Mouse (Mus musculus): Measurements from ENCODE around the gene Apba2. TPM values are rescaled to one million over a fixed set of nuclear protein-coding genes. Genes with fewer than 3 reads are reported as not detected.

Gene Apba2
- polyA plus RNA-seq, 1 experiment from 2014 or later: 154 TPM

DNA sequence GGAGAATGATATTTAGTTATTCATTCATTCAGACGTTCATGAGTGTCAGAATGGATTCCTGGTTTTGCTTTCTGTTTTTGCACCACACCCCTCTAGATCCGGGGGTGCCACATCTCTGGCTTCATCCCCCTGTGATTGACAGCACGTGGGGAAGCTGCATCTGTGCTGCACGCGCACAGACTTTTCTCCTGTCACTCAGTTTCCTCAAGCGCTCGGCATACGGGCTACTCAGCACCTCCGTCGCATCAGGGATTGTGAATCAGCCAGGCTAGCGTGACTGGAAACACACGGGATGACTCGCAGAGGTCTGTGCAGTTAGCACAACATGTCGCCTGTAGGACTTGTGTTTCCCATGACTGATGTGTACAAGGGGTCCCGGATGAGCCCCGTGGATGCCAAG, 72.6 kb downstream of the Apba2 start:
- ATAC-seq (ENCODE audit: low FRiP score): no peak
- peaks cover 26% of the 10 kb centered on the region for H3K4me1 ChIP-seq (replicated peaks)
- 71% methylated on average over 16 of the region's 16 CpGs for WGBS

GRCm38 (mm10) chr7:64576519-64576951, 75.0 kb downstream of the Apba2 start:
- 50% methylated on average over 1 of the region's 1 CpGs for WGBS
- H3K27me3 ChIP-seq: no peaks in the 10 kb centered on the region
- no peak overlapping the region for H3K4me2 ChIP-seq
- no peak overlapping the region for H3K4me3 ChIP-seq
- H3K9me3 ChIP-seq: no peaks in the 10 kb centered on the region
- peaks cover 39% of the 10 kb centered on the region for H3K4me1 ChIP-seq (replicated peaks)
- no peak for ATAC-seq (ENCODE audit: low FRiP score)
- H3K27ac ChIP-seq: no peak overlapping the region
- H3K9ac ChIP-seq: no peak overlapping the region
- H3K36me3 ChIP-seq: no peaks in the 10 kb centered on the region

More for the DNA sequence above, 72.6 kb downstream of the Apba2 start:
- Histone ChIP-seq H3K9me3 (no peaks in the 10 kb centered on the region), H3K27ac (no peak overlapping the region; the same call in 1 of the 2 replicates), H3K4me3 (no peak overlapping the region), H3K36me3 (peaks cover 5% of the 10 kb centered on the region; the same call in 1 of the 2 replicates), H3K4me2 (no peak overlapping the region), H3K27me3 (no peaks in the 10 kb centered on the region), H3K9ac (no peak overlapping the region)

GRCm38 (mm10) chr7:64578176-64578575, 76.7 kb downstream of the Apba2 start:
- Histone ChIP-seq H3K9me3 (no peaks in the 10 kb centered on the region), H3K4me1 (replicated peaks) (peaks cover 53% of the 10 kb centered on the region), H3K27ac (no peak overlapping the region), H3K36me3 (no peaks in the 10 kb centered on the region), H3K4me3 (no peak overlapping the region), H3K9ac (no peak overlapping the region), H3K27me3 (no peaks in the 10 kb centered on the region), H3K4me2 (no peak overlapping the region)
- 92% methylated on average over 6 of the region's 6 CpGs for WGBS
- no peak for ATAC-seq (ENCODE audit: low FRiP score)

GRCm38 (mm10) chr7:64579887-64580286, 78.4 kb downstream of the Apba2 start:
- Histone ChIP-seq H3K36me3 (no peaks in the 10 kb centered on the region), H3K4me2 (no peak overlapping the region), H3K4me3 (no peak overlapping the region), H3K27me3 (no peaks in the 10 kb centered on the region), H3K27ac (peak overlapping the region; percentile 82), H3K9me3 (no peaks in the 10 kb centered on the region), H3K9ac (no peak overlapping the region), H3K4me1 (replicated peaks) (peaks cover 47% of the 10 kb centered on the region)
- peak; percentile 58; the same call in 1 of the 2 replicates for ATAC-seq (ENCODE audit: low FRiP score)
- WGBS: 24% methylated on average over 4 of the region's 4 CpGs

- ATAC-seq (ENCODE audit: low FRiP score): peak; percentile 25; the same call in 1 of the 2 replicates
- H3K27me3 ChIP-seq: no peaks in the 10 kb centered on the region
Measured at GRCm38 (mm10) chr7:64580293-64580692, 78.8 kb downstream of the Apba2 start.

GRCm38 (mm10) chr7:64582358-64582757, 80.9 kb downstream of the Apba2 start:
- no peak overlapping the region for H3K4me2 ChIP-seq
- no peak overlapping the region for H3K9ac ChIP-seq
- 46% methylated on average over 8 of the region's 8 CpGs for WGBS
- ATAC-seq (ENCODE audit: low FRiP score): no peak
- H3K4me1 ChIP-seq (replicated peaks): peaks cover 43% of the 10 kb centered on the region
- no peak overlapping the region for H3K4me3 ChIP-seq
- H3K36me3 ChIP-seq: no peaks in the 10 kb centered on the region
- H3K27me3 ChIP-seq: no peaks in the 10 kb centered on the region
- no peak overlapping the region; the same call in 1 of the 2 replicates for H3K27ac ChIP-seq
- no peaks in the 10 kb centered on the region for H3K9me3 ChIP-seq

More at GRCm38 (mm10) chr7:64580293-64580692, 78.8 kb downstream of the Apba2 start:
- no peak overlapping the region for H3K4me3 ChIP-seq
- H3K27ac ChIP-seq: peak overlapping the region; percentile 82
- H3K4me1 ChIP-seq (replicated peaks): peaks cover 47% of the 10 kb centered on the region
- 0 out of 2 replicates have a peak overlapping the region, but pooled peaks have one; percentile 29 for H3K9ac ChIP-seq
- no peaks in the 10 kb centered on the region for H3K9me3 ChIP-seq
- no peak overlapping the region for H3K4me2 ChIP-seq
- H3K36me3 ChIP-seq: no peaks in the 10 kb centered on the region
- WGBS: 55% methylated on average over 4 of the region's 4 CpGs

DNA sequence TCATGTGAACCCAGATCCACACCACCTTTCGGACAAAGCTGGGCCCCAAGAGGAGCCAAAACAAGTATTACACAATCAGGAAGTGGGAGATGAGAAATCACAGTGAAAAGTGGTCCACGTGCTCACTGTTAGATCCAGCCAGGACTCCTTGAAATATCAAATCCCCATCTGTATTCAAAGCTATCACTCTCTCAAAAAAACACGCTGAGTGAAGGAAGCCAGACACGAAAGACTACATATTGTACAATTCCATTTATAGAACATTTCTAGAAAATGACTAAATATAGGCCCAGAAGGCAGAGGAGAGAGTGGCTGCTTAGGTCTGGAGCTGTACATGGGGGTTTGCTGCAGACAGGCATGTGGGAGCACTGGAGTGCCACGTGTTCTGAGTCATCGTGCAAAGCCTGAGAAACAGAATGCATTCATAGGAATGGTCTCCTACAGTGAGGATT, 82.2 kb downstream of the Apba2 start:
- H3K4me2 ChIP-seq: no peak overlapping the region
- H3K27ac ChIP-seq: no peak overlapping the region
- no peaks in the 10 kb centered on the region for H3K36me3 ChIP-seq
- no peaks in the 10 kb centered on the region for H3K27me3 ChIP-seq
- no peak overlapping the region for H3K4me3 ChIP-seq
- H3K9me3 ChIP-seq: no peaks in the 10 kb centered on the region
- H3K9ac ChIP-seq: no peak overlapping the region
- ATAC-seq (ENCODE audit: low FRiP score): no peak
- peaks cover 46% of the 10 kb centered on the region for H3K4me1 ChIP-seq (replicated peaks)
- WGBS: 89% methylated on average over 6 of the region's 6 CpGs

GRCm38 (mm10) chr7:64586133-64586532, 84.6 kb downstream of the Apba2 start:
- Histone ChIP-seq H3K27ac (no peak overlapping the region), H3K36me3 (0 out of 2 replicates have a peak, but pooled peaks cover under 1% of the 10 kb centered on the region), H3K4me2 (no peak overlapping the region), H3K4me1 (replicated peaks) (peaks cover 25% of the 10 kb centered on the region), H3K27me3 (no peaks in the 10 kb centered on the region), H3K4me3 (no peak overlapping the region), H3K9me3 (no peaks in the 10 kb centered on the region), H3K9ac (no peak overlapping the region)
- WGBS: 91% methylated on average over 4 of the region's 4 CpGs
- ATAC-seq (ENCODE audit: low FRiP score): no peak

- no peaks in the 10 kb centered on the region for H3K27me3 ChIP-seq
- 87% methylated on average over 3 of the region's 3 CpGs for WGBS
- ATAC-seq (ENCODE audit: low FRiP score): no peak
- no peak overlapping the region for H3K4me2 ChIP-seq
- peaks cover 5% of the 10 kb centered on the region; the same call in 1 of the 2 replicates for H3K36me3 ChIP-seq
- H3K4me1 ChIP-seq (replicated peaks): peaks cover 23% of the 10 kb centered on the region
- H3K9me3 ChIP-seq: peaks cover 4% of the 10 kb centered on the region; the same call in 1 of the 2 replicates
- no peak overlapping the region for H3K9ac ChIP-seq
- H3K4me3 ChIP-seq: no peak overlapping the region
- no peak overlapping the region for H3K27ac ChIP-seq
Measured at GRCm38 (mm10) chr7:64586571-64586970, 85.1 kb downstream of the Apba2 start.

- no peak for ATAC-seq (ENCODE audit: low FRiP score)
- 58% methylated on average over 11 of the region's 11 CpGs for WGBS
- no peak overlapping the region for H3K9ac ChIP-seq
Measured at GRCm38 (mm10) chr7:64588636-64589389, 87.3 kb downstream of the Apba2 start.

DNA sequence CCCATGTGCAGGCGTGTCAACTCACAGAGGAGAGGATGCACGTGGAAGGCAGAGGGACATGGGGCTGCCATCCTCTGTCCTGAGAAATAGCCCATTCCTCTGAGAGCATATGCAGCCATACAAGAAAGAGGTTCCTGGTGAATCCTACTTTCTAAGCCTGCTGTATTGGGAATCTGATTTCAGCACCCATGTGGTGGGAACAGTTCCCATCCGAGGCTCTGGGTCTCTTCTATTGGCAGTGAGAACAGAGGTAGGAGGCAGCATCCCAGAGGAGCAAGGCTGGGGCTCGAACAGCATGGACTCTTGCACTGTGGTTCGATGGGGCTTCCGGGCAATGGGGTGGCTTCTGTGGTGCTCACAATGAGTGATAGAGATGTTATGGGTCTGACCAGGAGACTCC, 93.8 kb downstream of the Apba2 start:
- Histone ChIP-seq H3K4me3 (no peak overlapping the region), H3K36me3 (peaks cover 11% of the 10 kb centered on the region), H3K4me1 (replicated peaks) (peaks cover 16% of the 10 kb centered on the region), H3K27me3 (no peaks in the 10 kb centered on the region), H3K4me2 (no peak overlapping the region), H3K27ac (no peak overlapping the region), H3K9ac (no peak overlapping the region), H3K9me3 (peaks cover 5% of the 10 kb centered on the region; the same call in 1 of the 2 replicates)
- 78% methylated on average over 6 of the region's 6 CpGs for WGBS
- no peak for ATAC-seq (ENCODE audit: low FRiP score)

More at GRCm38 (mm10) chr7:64588636-64589389, 87.3 kb downstream of the Apba2 start:
- Histone ChIP-seq H3K27ac (peak overlapping the region; percentile 18; the same call in 1 of the 2 replicates), H3K4me3 (no peak overlapping the region), H3K36me3 (peaks cover 11% of the 10 kb centered on the region), H3K4me2 (no peak overlapping the region), H3K27me3 (no peaks in the 10 kb centered on the region), H3K4me1 (replicated peaks) (peaks cover 7% of the 10 kb centered on the region; the same call in 1 of the 2 replicates), H3K9me3 (peaks cover 5% of the 10 kb centered on the region; the same call in 1 of the 2 replicates)

- Histone ChIP-seq H3K9ac (no peak overlapping the region), H3K9me3 (peaks cover under 1% of the 10 kb centered on the region; the same call in 1 of the 2 replicates), H3K4me3 (no peak overlapping the region), H3K4me2 (no peak overlapping the region), H3K4me1 (replicated peaks) (peaks cover 16% of the 10 kb centered on the region), H3K27me3 (no peaks in the 10 kb centered on the region), H3K36me3 (peaks cover 5% of the 10 kb centered on the region), H3K27ac (no peak overlapping the region)
- ATAC-seq (ENCODE audit: low FRiP score): 0 out of 2 replicates have a peak, but pooled peaks have one; percentile 46
- WGBS: 70% methylated on average over 9 of the region's 9 CpGs
Measured at GRCm38 (mm10) chr7:64596652-64597051, 95.1 kb downstream of the Apba2 start.
